Mouse (Mus musculus) neural tube, embryonic 12.5 days (tissue): Measurements from ENCODE around the gene Arr3. TPM values are rescaled to one million over a fixed set of nuclear protein-coding genes. Genes with fewer than 3 reads are reported as not detected.

Source experiments
- ATAC-seq: fragments of 200-750 bp; cut with Nextera tagmentation; 2 replicates; pipeline ENCODE4 v1.8.0; 2017; ENCODE audit warnings: low read depth, mild to moderate bottlenecking, moderate TSS enrichment, moderate library complexity; ENCODE audit not compliant: low FRiP score
- H3K27ac ChIP-seq: fragments of 300-500 bp; sonication (generic); 2 replicates; pipeline ENCODE4 v1.5.1; 2016
- H3K27me3 ChIP-seq: fragments of 300-500 bp; sonication (generic); replicated peaks from 2 replicates; pipeline ENCODE4 v1.6.1; 2016; ENCODE audit warnings: mild to moderate bottlenecking
- H3K36me3 ChIP-seq: fragments of 300-500 bp; sonication (generic); 2 replicates; pipeline ENCODE4 v1.6.1; 2016; ENCODE audit warnings: mild to moderate bottlenecking
- H3K4me1 ChIP-seq: fragments of 300-500 bp; sonication (generic); 2 replicates; pipeline ENCODE4 v1.6.1; 2016
- H3K4me2 ChIP-seq: fragments of 300-500 bp; sonication (generic); replicated peaks from 2 replicates; pipeline ENCODE4 v1.6.1; 2016; ENCODE audit warnings: mild to moderate bottlenecking
- H3K4me3 ChIP-seq: fragments of 300-500 bp; sonication (generic); 2 replicates; pipeline ENCODE4 v1.5.1; 2016
- H3K9ac ChIP-seq: fragments of 300-500 bp; sonication (generic); 2 replicates; pipeline ENCODE4 v1.6.1; 2016; ENCODE audit warnings: mild to moderate bottlenecking
- H3K9me3 ChIP-seq: fragments of 300-500 bp; sonication (generic); 2 replicates; pipeline ENCODE4 v1.6.1; 2016; ENCODE audit warnings: mild to moderate bottlenecking
- WGBS: fragments of 180-500 bp; shearing (Covaris S2); methylation state at CpG from one replicate; pipeline ENCODE4 v1.1.7; 2016; 5-methylcytosine and 5-hydroxymethylcytosine counted together
- polyA plus RNA-seq: library from polyadenylated mRNA; unstranded; fragments of >200 nt; fragmentation: Nextera tagmentation; extraction: Ambion mirVana; gene quantifications from 2 replicates; pipeline ENCODE4 v1.2.1, GENCODE M21; 2016

Arr3 gene
- not detected in 2 replicates for polyA plus RNA-seq

DNA sequence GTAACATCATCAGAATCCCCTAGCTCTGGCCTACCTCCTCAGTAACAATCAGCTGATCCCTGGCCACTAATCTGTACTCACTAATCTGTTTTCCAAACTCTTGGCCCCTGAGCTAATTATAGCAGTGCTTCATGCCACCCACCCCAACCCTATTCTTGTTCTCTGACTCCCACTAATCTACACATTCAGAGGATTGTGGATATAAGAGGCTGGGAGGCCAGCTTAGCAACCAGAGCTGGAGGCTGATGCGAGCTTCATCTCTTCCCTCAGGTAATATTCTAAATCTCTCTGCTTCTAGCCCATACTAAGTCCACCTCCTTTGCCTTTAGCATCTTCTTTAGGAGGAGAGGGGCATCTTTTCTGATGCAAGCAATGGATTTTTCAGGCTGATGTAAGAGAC is at the start of gene Arr3:
TSS of gene Arr3 (plus strand) at position 184 of the 400 bp plus-strand sequence.
- ATAC-seq = no peak
- Histone ChIP-seq H3K27me3 (no peaks in the 10 kb centered on the region), H3K9ac (no peak within 1 kb of the TSS), H3K4me3 (no peak within 1 kb of the TSS), H3K9me3 (no peaks in the 10 kb centered on the region), H3K27ac (no peak within 1 kb of the TSS), H3K4me1 (no peaks in the 10 kb centered on the region), H3K36me3 (no peaks in the 10 kb centered on the region), H3K4me2 (no peak within 1 kb of the TSS)
- 79% methylated on average over 1 of the region's 1 CpGs for WGBS

DNA sequence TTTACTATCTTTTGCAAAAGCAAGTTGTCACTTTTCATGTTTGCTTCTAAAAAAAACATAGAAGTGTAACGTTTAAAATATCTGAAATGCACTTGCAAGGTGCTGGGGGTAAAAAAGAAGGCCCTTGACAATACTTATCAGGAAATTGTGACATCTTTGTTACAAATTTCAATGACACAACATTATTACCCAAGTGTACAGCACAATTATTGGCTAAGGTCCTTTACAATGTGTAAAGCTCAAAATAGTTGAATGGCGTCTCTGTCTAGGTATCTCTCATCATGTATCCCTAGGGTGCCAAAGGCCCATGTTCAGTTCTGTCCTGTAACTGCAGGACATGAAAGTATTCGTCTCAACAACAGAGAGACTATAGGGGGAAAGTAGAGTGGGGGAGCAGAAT is 49.3 kb upstream of the Arr3 start:
- no peak overlapping the region for H3K9ac ChIP-seq
- WGBS = 79% methylated on average over 3 of the region's 3 CpGs
- H3K4me2 ChIP-seq = no peak overlapping the region
- no peaks in the 10 kb centered on the region for H3K27me3 ChIP-seq
- no peaks in the 10 kb centered on the region for H3K36me3 ChIP-seq
- no peak overlapping the region for H3K27ac ChIP-seq
- no peak for ATAC-seq
- H3K9me3 ChIP-seq = no peaks in the 10 kb centered on the region
- H3K4me3 ChIP-seq = no peak overlapping the region
- H3K4me1 ChIP-seq = no peaks in the 10 kb centered on the region

DNA sequence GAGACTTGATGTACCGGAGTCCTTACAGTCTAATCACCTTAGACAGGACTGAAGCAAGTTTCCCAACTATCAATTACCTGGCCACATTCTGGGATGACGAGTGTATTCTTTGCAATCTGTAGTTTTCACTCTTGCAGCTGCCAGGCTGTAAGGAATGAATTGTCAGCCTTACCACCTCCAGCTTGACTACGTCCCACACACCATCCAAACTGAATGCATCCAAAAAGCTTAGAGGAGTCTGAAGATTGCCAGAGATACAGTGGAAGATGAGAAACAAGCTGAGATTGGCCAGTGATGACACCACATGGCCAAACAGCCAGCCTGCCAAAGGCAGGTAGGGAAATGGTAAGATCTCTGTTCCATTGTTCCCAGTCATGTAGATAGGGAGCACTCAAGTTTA is 39.6 kb upstream of the Arr3 start:
- H3K4me2 ChIP-seq = no peak overlapping the region
- H3K4me1 ChIP-seq = no peaks in the 10 kb centered on the region
- H3K9ac ChIP-seq = no peak overlapping the region
- WGBS = 91% methylated on average over 3 of the region's 3 CpGs
- H3K4me3 ChIP-seq = no peak overlapping the region
- no peak for ATAC-seq
- H3K9me3 ChIP-seq = no peaks in the 10 kb centered on the region
- H3K36me3 ChIP-seq = no peaks in the 10 kb centered on the region
- no peak overlapping the region for H3K27ac ChIP-seq
- H3K27me3 ChIP-seq = no peaks in the 10 kb centered on the region

DNA sequence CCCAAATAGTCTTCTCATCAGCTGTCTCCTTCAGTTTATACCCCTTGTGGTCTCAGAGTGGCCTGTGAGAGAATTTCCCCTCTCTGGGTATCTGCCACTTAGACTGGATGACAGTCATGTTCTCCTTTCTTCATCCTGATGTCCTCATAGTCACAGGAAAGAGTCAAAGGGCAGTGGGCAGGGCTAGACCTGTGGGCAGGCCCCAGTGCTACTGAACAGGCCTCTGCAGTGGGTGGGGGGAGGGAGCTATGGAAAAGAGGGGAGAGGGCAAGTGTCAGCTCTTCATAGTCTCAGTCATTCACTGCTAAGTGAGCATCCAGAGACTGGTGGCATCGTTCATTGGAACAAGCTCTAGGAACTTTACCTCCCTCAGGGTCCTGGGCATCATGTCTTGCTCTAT is 33.3 kb upstream of the Arr3 start, which contains the start of gene Awat1:
TSS of gene Awat1 (plus strand) at position 301 of the 400 bp plus-strand sequence.
- Histone ChIP-seq H3K9me3 (no peaks in the 10 kb centered on the region), H3K27ac (no peak within 1 kb of the TSS), H3K36me3 (no peaks in the 10 kb centered on the region), H3K4me2 (no peak within 1 kb of the TSS), H3K9ac (no peak within 1 kb of the TSS), H3K27me3 (no peaks in the 10 kb centered on the region), H3K4me1 (no peaks in the 10 kb centered on the region), H3K4me3 (no peak within 1 kb of the TSS)
- ATAC-seq = no peak
- 75% methylated on average over 1 of the region's 1 CpGs for WGBS

DNA sequence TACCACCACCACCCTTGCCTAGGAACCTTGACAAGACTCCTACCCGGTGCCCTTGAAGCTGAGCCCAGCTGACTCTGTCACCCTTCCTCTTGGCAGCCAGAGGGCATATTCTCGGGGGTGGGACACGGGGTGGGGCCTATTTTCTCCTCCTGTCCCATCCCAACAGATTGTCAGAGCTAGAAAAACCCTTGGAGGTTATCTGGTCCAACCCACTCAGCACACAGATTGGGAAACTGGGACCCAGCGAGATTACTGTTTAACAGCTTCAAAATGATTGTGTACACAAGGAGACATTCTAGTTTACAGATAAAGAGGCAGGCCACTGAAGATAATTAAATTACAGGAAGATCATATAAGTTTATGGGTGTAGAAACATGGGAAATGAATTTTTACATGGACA is 10.5 kb upstream of the Arr3 start, which contains the start of gene P2ry4:
TSS of gene P2ry4 (minus strand) at position 79 of the 400 bp plus-strand sequence.
- Histone ChIP-seq H3K4me3 (no peak within 1 kb of the TSS), H3K27ac (no peak within 1 kb of the TSS), H3K4me1 (no peaks in the 10 kb centered on the region), H3K27me3 (no peaks in the 10 kb centered on the region; the same call in 1 of the 2 replicates), H3K36me3 (no peaks in the 10 kb centered on the region), H3K9me3 (no peaks in the 10 kb centered on the region), H3K4me2 (no peak within 1 kb of the TSS), H3K9ac (no peak within 1 kb of the TSS)
- no peak for ATAC-seq
- WGBS = 62% methylated on average over 4 of the region's 4 CpGs

DNA sequence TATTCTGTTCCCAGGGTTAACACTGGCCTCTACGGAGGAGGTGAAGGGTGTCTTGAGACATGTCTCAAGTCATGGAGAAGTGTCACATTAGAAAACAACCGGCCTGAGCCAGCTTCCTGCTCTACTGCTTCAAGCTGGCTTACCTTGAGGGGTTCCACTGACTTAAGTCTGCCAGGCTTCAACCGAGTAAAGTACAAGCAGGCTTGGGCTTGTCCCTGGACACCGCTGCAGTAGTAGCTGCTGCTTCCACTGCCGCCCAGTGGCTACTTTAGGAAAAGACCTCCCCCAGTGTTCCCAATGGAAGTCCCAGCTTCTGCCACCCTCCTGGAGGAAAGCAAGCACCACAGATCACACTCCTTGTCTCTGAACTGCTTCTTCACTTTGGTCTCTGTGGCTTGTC is 7.9 kb upstream of the Arr3 start:
- Histone ChIP-seq H3K4me2 (no peak overlapping the region), H3K27me3 (no peaks in the 10 kb centered on the region; the same call in 1 of the 2 replicates), H3K4me1 (no peaks in the 10 kb centered on the region), H3K36me3 (no peaks in the 10 kb centered on the region), H3K9me3 (no peaks in the 10 kb centered on the region), H3K27ac (no peak overlapping the region), H3K9ac (no peak overlapping the region), H3K4me3 (no peak overlapping the region)
- ATAC-seq = no peak
- WGBS = 24% methylated on average over 5 of the region's 5 CpGs

DNA sequence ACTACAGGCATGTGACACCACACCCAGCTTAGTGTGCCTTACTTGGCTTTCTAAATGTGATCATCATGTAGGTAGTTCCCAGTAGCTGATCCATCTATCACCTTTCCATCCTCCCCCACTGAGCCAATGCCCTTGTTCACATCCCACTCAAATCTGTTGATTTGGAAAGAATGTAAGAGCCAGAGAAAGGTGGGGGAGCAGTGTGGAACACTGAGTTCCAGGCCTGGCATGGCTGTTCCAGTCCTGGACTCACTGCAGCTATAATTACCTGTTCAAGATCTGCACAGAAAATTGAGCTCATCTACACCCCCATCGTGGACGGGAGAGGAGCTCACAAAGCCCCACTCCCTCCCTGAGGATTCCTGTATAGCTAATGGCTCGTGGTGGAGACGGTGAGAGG is 5.5 kb upstream of the Arr3 start:
- no peaks in the 10 kb centered on the region; the same call in 1 of the 2 replicates for H3K27me3 ChIP-seq
- H3K27ac ChIP-seq = no peak overlapping the region
- no peaks in the 10 kb centered on the region for H3K9me3 ChIP-seq
- no peak for ATAC-seq
- H3K4me1 ChIP-seq = no peaks in the 10 kb centered on the region
- no peaks in the 10 kb centered on the region for H3K36me3 ChIP-seq
- no peak overlapping the region for H3K4me3 ChIP-seq
- no peak overlapping the region for H3K9ac ChIP-seq
- 78% methylated on average over 4 of the region's 4 CpGs for WGBS
- no peak overlapping the region for H3K4me2 ChIP-seq

DNA sequence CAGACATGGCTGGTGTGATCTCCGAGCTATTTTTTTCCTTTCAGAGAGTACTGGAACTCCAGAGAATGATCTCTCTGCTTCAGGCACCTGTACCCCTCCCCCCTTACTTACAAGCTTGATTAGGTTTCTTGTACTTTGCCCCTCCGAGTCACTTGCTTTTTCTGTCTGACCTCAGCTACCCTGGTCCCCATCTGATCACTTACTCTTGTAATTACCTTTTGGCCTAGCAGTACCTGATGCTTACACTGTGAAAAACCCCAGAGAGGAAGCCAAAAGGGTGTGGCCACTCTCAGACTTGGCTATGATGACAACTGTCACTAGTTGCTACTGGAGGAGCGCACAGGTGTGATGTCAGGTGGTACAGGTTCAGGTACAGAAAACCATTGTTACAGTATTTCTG is 13.2 kb downstream of the Arr3 start:
- no peak for ATAC-seq
- no peak overlapping the region for H3K27ac ChIP-seq
- WGBS = 68% methylated on average over 3 of the region's 3 CpGs

DNA sequence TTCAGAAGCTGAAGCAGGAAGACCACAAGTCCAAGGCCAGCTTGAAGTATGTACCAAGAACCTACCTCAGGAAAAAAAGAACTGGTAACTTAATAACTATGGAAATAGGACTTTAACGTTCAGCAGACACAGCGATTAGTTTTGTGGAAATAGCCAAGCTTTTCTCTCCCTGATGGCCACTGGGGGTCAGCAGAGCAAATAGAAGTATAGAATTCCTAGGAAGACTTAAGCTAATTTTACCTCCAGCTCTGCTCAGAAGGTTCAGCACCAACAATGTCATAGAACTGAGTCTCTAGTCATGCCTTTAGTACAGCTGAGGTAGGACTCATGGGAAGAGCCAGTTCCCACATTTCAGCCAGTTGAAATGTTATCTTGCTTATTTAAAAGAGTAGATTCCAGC is 16.1 kb downstream of the Arr3 start:
- no peak for ATAC-seq
- WGBS = 78% methylated on average over 2 of the region's 2 CpGs

More for the DNA sequence above, 13.2 kb downstream of the Arr3 start:
- no peaks in the 10 kb centered on the region for H3K4me1 ChIP-seq
- no peak overlapping the region for H3K4me3 ChIP-seq
- H3K27me3 ChIP-seq = no peaks in the 10 kb centered on the region; the same call in 1 of the 2 replicates
- H3K9ac ChIP-seq = no peak overlapping the region
- no peaks in the 10 kb centered on the region for H3K9me3 ChIP-seq
- no peak overlapping the region for H3K4me2 ChIP-seq
- H3K36me3 ChIP-seq = 0 out of 2 replicates have a peak, but pooled peaks cover under 1% of the 10 kb centered on the region

DNA sequence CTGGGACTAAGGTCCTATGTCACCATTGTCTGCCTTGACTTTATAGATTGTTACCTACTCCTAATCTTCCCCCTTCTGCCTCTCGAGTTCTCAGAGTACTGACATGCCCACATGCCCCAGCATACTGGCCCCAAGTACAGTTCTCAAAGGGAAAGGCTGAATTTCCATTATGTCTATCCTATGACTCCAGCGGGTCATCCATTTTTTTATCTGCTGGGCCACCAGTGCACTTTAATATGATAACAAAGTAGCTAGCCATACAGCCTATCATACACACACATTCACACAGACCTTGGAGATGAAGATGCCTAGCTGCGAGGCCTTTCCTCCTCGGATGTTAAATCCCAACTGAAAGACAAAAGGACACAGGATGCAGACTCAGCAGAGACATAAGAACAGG is 18.9 kb downstream of the Arr3 start:
- H3K4me1 ChIP-seq = no peaks in the 10 kb centered on the region
- WGBS = 93% methylated on average over 4 of the region's 4 CpGs

More for the DNA sequence above, 16.1 kb downstream of the Arr3 start:
- Histone ChIP-seq H3K36me3 (0 out of 2 replicates have a peak, but pooled peaks cover 4% of the 10 kb centered on the region), H3K4me2 (no peak overlapping the region), H3K9ac (no peak overlapping the region), H3K27me3 (no peaks in the 10 kb centered on the region; the same call in 1 of the 2 replicates), H3K4me1 (no peaks in the 10 kb centered on the region), H3K27ac (no peak overlapping the region), H3K9me3 (no peaks in the 10 kb centered on the region), H3K4me3 (no peak overlapping the region)

DNA sequence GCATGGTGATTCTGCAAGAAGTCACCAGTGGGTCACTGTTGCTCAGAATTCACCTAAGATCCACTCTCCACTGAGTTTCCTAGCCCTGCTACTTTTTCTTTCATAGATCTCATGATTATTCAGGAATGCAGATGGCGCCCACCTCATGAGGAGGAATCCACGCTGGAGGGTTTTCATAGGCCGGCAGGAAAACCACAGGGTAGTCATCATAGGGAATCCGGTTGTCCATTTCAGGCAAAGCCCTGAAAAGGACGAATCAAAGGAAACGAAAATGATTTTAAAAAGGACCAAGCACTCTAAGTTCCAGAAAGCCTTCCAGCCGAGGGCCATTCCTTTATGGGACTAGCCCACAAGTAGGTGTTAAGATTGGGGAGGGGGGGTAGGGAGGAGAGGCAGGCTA is 19.8 kb downstream of the Arr3 start:
- H3K4me3 ChIP-seq = peak overlapping the region; percentile 49
- 0 out of 2 replicates have a peak, but pooled peaks cover 4% of the 10 kb centered on the region for H3K36me3 ChIP-seq
- H3K9ac ChIP-seq = peak overlapping the region; percentile 44
- WGBS = 49% methylated on average over 7 of the region's 7 CpGs
- H3K27ac ChIP-seq = no peak overlapping the region
- no peaks in the 10 kb centered on the region for H3K9me3 ChIP-seq
- no peaks in the 10 kb centered on the region for H3K27me3 ChIP-seq
- peak; percentile 6; the same call in 1 of the 2 replicates for ATAC-seq
- H3K4me1 ChIP-seq = no peaks in the 10 kb centered on the region
- H3K4me2 ChIP-seq = peak overlapping the region; percentile 57

More for the DNA sequence above, 18.9 kb downstream of the Arr3 start:
- Histone ChIP-seq H3K4me2 (no peak overlapping the region), H3K9ac (no peak overlapping the region), H3K36me3 (0 out of 2 replicates have a peak, but pooled peaks cover 4% of the 10 kb centered on the region), H3K4me3 (no peak overlapping the region), H3K27ac (no peak overlapping the region), H3K9me3 (no peaks in the 10 kb centered on the region), H3K27me3 (no peaks in the 10 kb centered on the region)
- ATAC-seq = no peak

DNA sequence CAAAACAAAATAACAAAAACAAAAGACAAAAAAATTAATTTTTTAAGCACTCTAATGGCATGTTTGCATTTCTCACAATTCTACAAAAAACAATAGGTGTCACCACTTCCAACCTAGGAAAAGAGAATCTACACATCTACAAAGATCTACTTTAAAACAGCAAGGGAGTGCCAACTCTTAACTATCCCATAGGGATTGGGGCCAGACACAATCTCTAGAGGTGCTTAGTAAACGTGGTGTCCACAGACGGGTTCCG is 20.2 kb downstream of the Arr3 start, which contains the start of gene Kif4:
TSS of gene Kif4 (plus strand) at position 192 of the 256 bp plus-strand sequence.
- H3K4me3 ChIP-seq = peak within 1 kb of the TSS; percentile 49
- H3K27ac ChIP-seq = no peak within 1 kb of the TSS
- H3K36me3 ChIP-seq = 0 out of 2 replicates have a peak, but pooled peaks cover 4% of the 10 kb centered on the region
- H3K9ac ChIP-seq = peak within 1 kb of the TSS; percentile 61
- no peaks in the 10 kb centered on the region for H3K9me3 ChIP-seq
- no peak for ATAC-seq
- H3K27me3 ChIP-seq = no peaks in the 10 kb centered on the region
- 23% methylated on average over 3 of the region's 3 CpGs for WGBS
- H3K4me1 ChIP-seq = no peaks in the 10 kb centered on the region
- peak within 1 kb of the TSS; percentile 72 for H3K4me2 ChIP-seq
